Mouse (Mus musculus) liver, embryonic 14.5 days (tissue): ENCODE results near the gene Tsen2.

Experiments
- CTCF ChIP-seq: IDR thresholded peaks from 2 replicates; pipeline ENCODE4 v1.5.1; 2016; ENCODE audit warnings: antibody characterized with exemption, low read depth, control low read depth
- EP300 ChIP-seq: IDR thresholded peaks from 2 replicates; pipeline ENCODE4 v1.6.1; 2016; ENCODE audit warnings: antibody characterized with exemption, low read depth

DNA sequence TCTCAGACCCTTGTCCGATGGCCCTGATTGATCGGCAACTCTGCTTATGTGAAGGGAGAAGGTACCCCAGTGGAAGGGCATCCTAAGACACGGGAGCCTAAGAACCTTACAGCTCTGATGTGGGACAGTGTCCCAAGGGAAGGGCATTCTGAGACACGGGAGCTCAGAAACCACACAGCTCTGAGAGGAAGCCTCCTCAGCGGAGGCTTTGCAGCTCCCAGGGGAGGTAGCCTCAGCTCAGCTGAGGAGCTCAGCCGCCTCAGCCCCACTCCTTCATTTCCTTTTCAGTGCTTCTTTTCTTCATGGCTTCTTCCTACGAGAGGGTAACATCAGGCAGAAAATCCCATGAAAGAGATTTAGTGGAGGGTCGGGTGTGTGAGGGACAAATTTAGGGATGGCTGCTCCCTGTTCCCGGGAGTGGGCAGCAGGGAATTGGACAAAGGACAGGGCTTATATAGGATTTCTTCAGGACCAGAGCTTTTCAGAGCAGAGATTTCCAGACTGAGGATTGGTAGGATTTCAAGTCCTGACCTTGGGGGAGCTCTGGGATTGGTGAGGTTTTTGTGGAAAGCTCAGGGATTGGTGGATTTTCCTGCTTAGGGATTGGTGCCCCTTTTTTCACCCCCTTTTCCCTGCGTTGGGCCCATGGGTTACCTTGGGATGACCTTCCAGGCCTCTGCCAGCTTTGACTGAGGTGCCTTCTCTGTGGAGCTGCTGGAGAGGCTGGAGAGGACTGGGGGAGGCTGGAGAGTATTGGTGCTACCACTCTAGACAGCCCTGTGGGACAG, 38.1 kb downstream of the Tsen2 start:
- TF ChIP-seq CTCF (no peak), EP300 (no peak)
